8 mouse cellular contexts compared by ENCODE assay signal in genomic region chr19:6980381-6981093, GRCm38 (mm10). TPM values are rescaled to one million over a fixed set of nuclear protein-coding genes. Genes with fewer than 3 reads are reported as not detected.
DNase-seq lines count a peak whose midpoint lies in the region; ATAC-seq and TF ChIP-seq lines count a peak whose summit lies in the region.

Fkbp2 (minus strand) TSS chr19:6980501.

- ATAC-seq in forebrain, embryonic 12.5 days (ENCODE audit: low FRiP score), result peak; percentile 91
- peak; percentile 85 for ATAC-seq in heart, postnatal 0 days (ENCODE audit: insufficient read depth, low read depth)
- ATAC-seq in liver, embryonic 16.5 days (ENCODE audit: low read depth), result peak; percentile 82
- peak; percentile 92 for ATAC-seq in neural tube, embryonic 13.5 days (ENCODE audit: low read depth)

- 2% methylated on average over 38 of the region's 38 CpGs for WGBS in forebrain, embryonic 12.5 days
- 1% methylated on average over 38 of the region's 38 CpGs for WGBS in heart, postnatal 0 days
- WGBS in liver, embryonic 16.5 days (ENCODE audit: insufficient replicate concordance), result 1% methylated on average over 38 of the region's 38 CpGs
- WGBS in neural tube, embryonic 13.5 days, result 2% methylated on average over 38 of the region's 38 CpGs

- peaks cover 77% of the 10 kb centered on the region for H3K4me1 ChIP-seq in E14TG2a.4 (replicated peaks; ENCODE audit: low read depth, low read length)
- peaks cover 53% of the 10 kb centered on the region for H3K4me1 ChIP-seq in forebrain, embryonic 12.5 days
- H3K4me1 ChIP-seq in heart, postnatal 0 days (ENCODE audit: control insufficient read depth, insufficient read depth), result peaks cover 28% of the 10 kb centered on the region
- H3K4me1 ChIP-seq in liver, embryonic 16.5 days (ENCODE audit: control insufficient read depth, low read depth, low read length), result peaks cover 51% of the 10 kb centered on the region
- peaks cover 49% of the 10 kb centered on the region for H3K4me1 ChIP-seq in neural tube, embryonic 13.5 days (replicated peaks)

- peak; percentile 50; the same call in 1 of the 2 replicates for TF ChIP-seq EP300 in heart, postnatal 0 days (IDR thresholded peaks at IDR 0.05; ENCODE audit: low read depth)

- no peaks in the 10 kb centered on the region for H3K27me3 ChIP-seq in E14TG2a.4 (ENCODE audit: insufficient read depth, low read length)
- H3K27me3 ChIP-seq in forebrain, embryonic 12.5 days, result no peaks in the 10 kb centered on the region
- H3K27me3 ChIP-seq in heart, postnatal 0 days (ENCODE audit: control insufficient read depth, insufficient read depth, low read length), result no peaks in the 10 kb centered on the region
- no peaks in the 10 kb centered on the region for H3K27me3 ChIP-seq in liver, embryonic 16.5 days (ENCODE audit: control insufficient read depth, insufficient read depth, low read depth, low read length)
- H3K27me3 ChIP-seq in neural tube, embryonic 13.5 days, result no peaks in the 10 kb centered on the region

- no peaks in the 10 kb centered on the region for H3K9me3 ChIP-seq in E14TG2a.4 (ENCODE audit: low read length)
- no peaks in the 10 kb centered on the region for H3K9me3 ChIP-seq in forebrain, embryonic 12.5 days
- H3K9me3 ChIP-seq in heart, postnatal 0 days (replicated peaks; ENCODE audit: control insufficient read depth, low read length), result no peaks in the 10 kb centered on the region
- no peaks in the 10 kb centered on the region for H3K9me3 ChIP-seq in liver, embryonic 16.5 days (replicated peaks; ENCODE audit: control insufficient read depth, low read length)
- H3K9me3 ChIP-seq in neural tube, embryonic 13.5 days, result no peaks in the 10 kb centered on the region

- peak within 1 kb of the TSS; percentile 68 for H3K9ac ChIP-seq in forebrain, embryonic 12.5 days
- H3K9ac ChIP-seq in heart, postnatal 0 days (replicated peaks; ENCODE audit: low read depth, low read length), result peak within 1 kb of the TSS; percentile 72
- peak within 1 kb of the TSS; percentile 92 for H3K9ac ChIP-seq in liver, embryonic 16.5 days (ENCODE audit: low read depth, low read length)
- H3K9ac ChIP-seq in neural tube, embryonic 13.5 days, result peak within 1 kb of the TSS; percentile 80

- peak within 1 kb of the TSS; percentile 91 for H3K4me3 ChIP-seq in E14TG2a.4 (replicated peaks; ENCODE audit: low read length)
- peak within 1 kb of the TSS; percentile 60 for H3K4me3 ChIP-seq in forebrain, embryonic 12.5 days (replicated peaks)
- peak within 1 kb of the TSS; percentile 75 for H3K4me3 ChIP-seq in heart, postnatal 0 days (ENCODE audit: low read depth, low read length)
- peak within 1 kb of the TSS; percentile 88 for H3K4me3 ChIP-seq in liver, embryonic 16.5 days (ENCODE audit: low read depth, low read length)
- peak within 1 kb of the TSS; percentile 63 for H3K4me3 ChIP-seq in neural tube, embryonic 13.5 days

- peak within 1 kb of the TSS; percentile 94 for H3K27ac ChIP-seq in forebrain, embryonic 12.5 days
- H3K27ac ChIP-seq in heart, postnatal 0 days (ENCODE audit: low read depth), result peak within 1 kb of the TSS; percentile 98
- H3K27ac ChIP-seq in liver, embryonic 16.5 days (ENCODE audit: low read length), result peak within 1 kb of the TSS; percentile 93
- H3K27ac ChIP-seq in neural tube, embryonic 13.5 days (replicated peaks), result peak within 1 kb of the TSS; percentile 94

- peak within 1 kb of the TSS; percentile 64 for H3K4me2 ChIP-seq in forebrain, embryonic 12.5 days
- H3K4me2 ChIP-seq in heart, postnatal 0 days (ENCODE audit: low read depth, low read length), result peak within 1 kb of the TSS; percentile 83
- H3K4me2 ChIP-seq in liver, embryonic 16.5 days (ENCODE audit: low read depth, low read length), result peak within 1 kb of the TSS; percentile 96
- H3K4me2 ChIP-seq in neural tube, embryonic 13.5 days, result peak within 1 kb of the TSS; percentile 92

- peaks cover 72% of the 10 kb centered on the region for H3K36me3 ChIP-seq in E14TG2a.4 (ENCODE audit: insufficient read depth, low read length)
- peaks cover 41% of the 10 kb centered on the region for H3K36me3 ChIP-seq in forebrain, embryonic 12.5 days (replicated peaks)
- H3K36me3 ChIP-seq in heart, postnatal 0 days (replicated peaks; ENCODE audit: control insufficient read depth, insufficient read depth, low read length), result peaks cover 43% of the 10 kb centered on the region
- peaks cover 9% of the 10 kb centered on the region for H3K36me3 ChIP-seq in liver, embryonic 16.5 days (ENCODE audit: control insufficient read depth, insufficient read depth)
- peaks cover 49% of the 10 kb centered on the region for H3K36me3 ChIP-seq in neural tube, embryonic 13.5 days

- TF ChIP-seq CTCF in E14TG2a.4 (conservative IDR thresholded peaks at IDR 0.05; ENCODE audit: low read length), result no peak
- TF ChIP-seq CTCF in heart, postnatal 0 days (IDR thresholded peaks at IDR 0.05; ENCODE audit: low read depth), result no peak

- DNase-seq in c-Kit-positive CD71-positive TER-119-positive erythroid progenitor cells, embryonic 14.5 days (ENCODE audit: low spot score), result peak; percentile 99
- DNase-seq in heart, postnatal 0 days (ENCODE audit: low spot score), result peak; percentile 99
- DNase-seq in kidney, postnatal 4 days, result peak; percentile 98 to 100
- peak; percentile 99 for DNase-seq in testis, postnatal 10 days (ENCODE audit: low spot score)

RNA-seq across cellular contexts. Expression of gene Fkbp2, which starts in this region (rescaled TPM):
- polyA plus RNA-seq in forebrain, embryonic 12.5 days (2016; fragmentation: Nextera tagmentation; extraction: Ambion mirVana), result 76.9 and 79.8 TPM in 2 replicates
- total RNA-seq in heart, postnatal 0 days (2014; rRNA removed; ENCODE audit: low replicate concordance), result 0.65 and 8.5 TPM in 2 replicates
- polyA plus RNA-seq in heart, postnatal 0 days (2015; fragmentation: Nextera tagmentation; extraction: Ambion mirVana), result 59.9 and 65.2 TPM in 2 replicates
- 91.1 and 101 TPM in 2 replicates for polyA plus RNA-seq in liver, embryonic 16.5 days (2015; fragmentation: Nextera tagmentation; extraction: Ambion mirVana)
- 104 and 120 TPM in 2 replicates for polyA plus RNA-seq in neural tube, embryonic 13.5 days (2015; fragmentation: Nextera tagmentation; extraction: Ambion mirVana)

Comparison
In these comparisons a context has a peak if more than half of its experiments do, and no peak if none do; other contexts are left out.
1. Peak in every context shown above with its lines: DNase-seq, ATAC-seq, H3K4me3 ChIP-seq and H3K27ac ChIP-seq.